8 mouse cellular contexts compared by ENCODE assay signal in the genomic region with DNA sequence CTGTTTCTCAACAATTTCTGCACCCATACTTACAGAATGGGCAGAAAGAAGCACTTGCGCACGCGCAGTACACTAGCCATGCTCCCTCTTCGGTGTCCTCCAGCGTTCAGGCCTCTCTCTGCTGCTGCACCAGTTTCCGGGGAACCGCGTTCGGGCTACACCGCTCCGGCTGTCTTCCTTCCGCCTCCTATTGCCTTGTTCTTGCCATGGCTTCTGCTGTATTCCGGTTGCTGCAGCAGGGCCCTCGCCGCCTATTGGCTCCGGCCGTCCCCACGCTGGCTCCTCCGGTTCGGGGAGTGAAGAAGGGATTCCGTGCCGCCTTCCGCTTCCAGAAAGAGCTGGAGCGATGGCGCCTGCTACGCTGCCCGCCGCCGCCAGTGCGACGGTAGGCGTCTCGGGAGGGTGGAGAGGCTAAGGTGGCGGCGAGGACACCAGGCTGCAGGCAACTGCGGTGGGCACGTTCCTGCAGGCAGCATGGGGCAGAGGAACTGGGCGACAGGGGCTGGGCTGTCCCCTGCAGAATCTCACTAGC. TPM values are rescaled to one million over a fixed set of nuclear protein-coding genes. Genes with fewer than 3 reads are reported as not detected.
DNase-seq lines count a peak whose midpoint lies in the region; ATAC-seq and TF ChIP-seq lines count a peak whose summit lies in the region.

Gene Mrpl44 (plus strand): TSS at position 92 of the 532 bp plus-strand sequence.
Gene Wdfy1 (minus strand): TSS at position 217 of the 532 bp plus-strand sequence.

- H3K9ac ChIP-seq in forebrain, embryonic 16.5 days (replicated peaks; ENCODE audit: low read depth, low read length): peak within 1 kb of the TSS; percentile 71
- H3K9ac ChIP-seq in lung, embryonic 14.5 days: peak within 1 kb of the TSS; percentile 88

- TF ChIP-seq CTCF in G1E (IDR thresholded peaks at IDR 0.05; ENCODE audit: low read depth, low read length): no peak
- peak; percentile 55 for TF ChIP-seq CTCF in layer of hippocampus, adult 2 months (conservative IDR thresholded peaks at IDR 0.05)
- TF ChIP-seq CTCF in lung, embryonic 14.5 days (IDR thresholded peaks at IDR 0.05; ENCODE audit: low read depth): peak; percentile 38; the same call in 1 of the 2 replicates
- peak; percentile 46; the same call in 1 of the 2 replicates for TF ChIP-seq CTCF in olfactory bulb, adult 2 months (IDR thresholded peaks at IDR 0.05; ENCODE audit: insufficient read depth, low read depth, low read length)
- TF ChIP-seq CTCF in thymus, adult 2 months (IDR thresholded peaks at IDR 0.05; ENCODE audit: borderline replicate concordance, control insufficient read depth, extremely low read depth, insufficient read depth, low read length, poor library complexity): peak; percentile 73; the same call in 1 of the 2 replicates

- under 1% methylated on average over 38 of the region's 38 CpGs for WGBS in forebrain, embryonic 16.5 days
- under 1% methylated on average over 38 of the region's 38 CpGs for WGBS in lung, embryonic 14.5 days
- under 1% methylated on average over 38 of the region's 38 CpGs for whole genome bisulfite sequencing in olfactory bulb, adult 2 months
- under 1% methylated on average over 38 of the region's 38 CpGs for WGBS in thymus, adult 2 months

- H3K36me3 ChIP-seq in G1E (replicated peaks): peaks cover 36% of the 10 kb centered on the region
- peaks cover 17% of the 10 kb centered on the region for H3K36me3 ChIP-seq in forebrain, embryonic 16.5 days (ENCODE audit: control insufficient read depth, insufficient read depth)
- H3K36me3 ChIP-seq in lung, embryonic 14.5 days (ENCODE audit: insufficient read depth): peaks cover 35% of the 10 kb centered on the region
- H3K36me3 ChIP-seq in thymus, adult 2 months (ENCODE audit: control insufficient read depth, insufficient read depth, low read length): peaks cover 31% of the 10 kb centered on the region

- H3K4me2 ChIP-seq in forebrain, embryonic 16.5 days (ENCODE audit: low read length): peak within 1 kb of the TSS; percentile 62
- H3K4me2 ChIP-seq in lung, embryonic 14.5 days: peak within 1 kb of the TSS; percentile 69

- H3K27me3 ChIP-seq in G1E (ENCODE audit: insufficient read depth, low read length): no peaks in the 10 kb centered on the region
- H3K27me3 ChIP-seq in forebrain, embryonic 16.5 days (replicated peaks; ENCODE audit: control insufficient read depth, insufficient read depth, low read length): no peaks in the 10 kb centered on the region
- no peaks in the 10 kb centered on the region for H3K27me3 ChIP-seq in lung, embryonic 14.5 days (ENCODE audit: insufficient read depth, low read length)
- no peaks in the 10 kb centered on the region for H3K27me3 ChIP-seq in thymus, adult 2 months (ENCODE audit: control insufficient read depth, insufficient read depth, low read length)

- H3K27ac ChIP-seq in forebrain, embryonic 16.5 days (ENCODE audit: low read length): peak within 1 kb of the TSS; percentile 82
- H3K27ac ChIP-seq in layer of hippocampus, adult 2 months: peak within 1 kb of the TSS; percentile 94
- peak within 1 kb of the TSS; percentile 82 for H3K27ac ChIP-seq in lung, embryonic 14.5 days (ENCODE audit: low read depth)
- peak within 1 kb of the TSS; percentile 56 for H3K27ac ChIP-seq in olfactory bulb, adult 2 months (ENCODE audit: insufficient read depth, low read depth, low read length)
- peak within 1 kb of the TSS; percentile 20 for H3K27ac ChIP-seq in thymus, adult 2 months (ENCODE audit: control insufficient read depth, insufficient read depth, low read length)

- peak within 1 kb of the TSS; percentile 92 for H3K4me3 ChIP-seq in G1E (ENCODE audit: low read depth, low read length)
- H3K4me3 ChIP-seq in forebrain, embryonic 16.5 days (replicated peaks; ENCODE audit: low read length): peak within 1 kb of the TSS; percentile 58
- peak within 1 kb of the TSS; percentile 99 for H3K4me3 ChIP-seq in layer of hippocampus, adult 2 months
- H3K4me3 ChIP-seq in lung, embryonic 14.5 days (ENCODE audit: low read depth, low read length): peak within 1 kb of the TSS; percentile 86
- H3K4me3 ChIP-seq in olfactory bulb, adult 2 months (ENCODE audit: insufficient read depth, low read depth, low read length): peak within 1 kb of the TSS; percentile 78
- H3K4me3 ChIP-seq in thymus, adult 2 months (ENCODE audit: control insufficient read depth, insufficient read depth, low read length): peak within 1 kb of the TSS; percentile 84

- TF ChIP-seq POLR2A in olfactory bulb, adult 2 months (IDR thresholded peaks at IDR 0.05; ENCODE audit: insufficient read depth, low read depth, low read length): peak; percentile 66
- peak; percentile 69; the same call in 1 of the 2 replicates for TF ChIP-seq POLR2A in thymus, adult 2 months (IDR thresholded peaks at IDR 0.05; ENCODE audit: control insufficient read depth, extremely low read depth, insufficient read depth, low read length, poor library complexity)

- peak; percentile 86 for DNase-seq in G1E (ENCODE audit: low spot score)
- DNase-seq in cerebellum, adult 18-20 months: peak; percentile 92 to 99
- DNase-seq in heart, postnatal 36 days: peak; percentile 99 to 100
- DNase-seq in layer of hippocampus, adult 2 months (ENCODE audit: low spot score in 2 of 2): peak; percentile 98 to 99
- peak; percentile 98 for DNase-seq in lung, embryonic 14.5 days
- peak; percentile 97 for DNase-seq in thymus, adult 2 months

- intact Hi-C loops in heart, postnatal 36 days (cut with DNase I): loop anchor here (2.0 to 5.0 kb wide), 2 partner anchors 13 to 64 kb away; no protein-coding TSS in a partner anchor

- ATAC-seq in G1E (ENCODE audit: extremely low read depth, insufficient number of reproducible peaks, low FRiP score, poor library complexity, severe bottlenecking): peak; percentile 98
- ATAC-seq in forebrain, embryonic 16.5 days: peak; percentile 100
- peak; percentile 100 for ATAC-seq in lung, embryonic 14.5 days (ENCODE audit: insufficient read depth)

- no peaks in the 10 kb centered on the region for H3K9me3 ChIP-seq in G1E (replicated peaks)
- no peaks in the 10 kb centered on the region for H3K9me3 ChIP-seq in forebrain, embryonic 16.5 days (ENCODE audit: control insufficient read depth, low read length)
- H3K9me3 ChIP-seq in lung, embryonic 14.5 days (ENCODE audit: low read depth, low read length): no peaks in the 10 kb centered on the region

- H3K4me1 ChIP-seq in G1E (ENCODE audit: insufficient read depth, low read depth, low read length): peaks cover 12% of the 10 kb centered on the region
- peaks cover 4% of the 10 kb centered on the region for H3K4me1 ChIP-seq in forebrain, embryonic 16.5 days (replicated peaks; ENCODE audit: control insufficient read depth, insufficient read depth, low read length)
- no peaks in the 10 kb centered on the region for H3K4me1 ChIP-seq in lung, embryonic 14.5 days (ENCODE audit: insufficient read depth)
- peaks cover 5% of the 10 kb centered on the region for H3K4me1 ChIP-seq in olfactory bulb, adult 2 months (ENCODE audit: control insufficient read depth, insufficient read depth, low read length)
- H3K4me1 ChIP-seq in thymus, adult 2 months (replicated peaks; ENCODE audit: control insufficient read depth, insufficient read depth, low read length): no peaks in the 10 kb centered on the region

RNA-seq across cellular contexts. Expression of gene Mrpl44, which starts in this region (rescaled TPM):
- 34.1 and 38.3 TPM in 2 replicates for total RNA-seq in G1E (2014; fragmentation: Nextera tagmentation)
- total RNA-seq in G1E (2017): 74.1 and 83.5 TPM in 2 replicates
- polyA plus RNA-seq in G1E (2012): 52.6 and 53.1 TPM in 2 replicates
- 44.3 TPM in 2 replicates for polyA plus RNA-seq in forebrain, embryonic 16.5 days (2015; fragmentation: Nextera tagmentation; extraction: Ambion mirVana)
- 10 to 100 TPM; 66.7 to 74.2 TPM for total RNA-seq in heart, postnatal 36 days (2021)
- 10 to 100 TPM; 28.0 to 28.2 TPM for total RNA-seq in layer of hippocampus, adult 2 months (2021)
- 50.4 and 52.8 TPM in 2 replicates for polyA plus RNA-seq in lung, embryonic 14.5 days (2014; fragmentation: Nextera tagmentation; extraction: Ambion mirVana)
- polyA plus RNA-seq in olfactory bulb, adult 2 months (2012; ENCODE audit: insufficient read depth, insufficient read length, low replicate concordance, missing spikeins): not detected in 2 replicates
- 15.1 and 16.4 TPM in 2 replicates for polyA plus RNA-seq in thymus, adult 2 months (2012; rRNA removed)

RNA-seq across cellular contexts. Expression of gene Wdfy1, which starts in this region (rescaled TPM):
- 29.2 and 30.7 TPM in 2 replicates for total RNA-seq in G1E (2014; fragmentation: Nextera tagmentation)
- 54.2 and 57.1 TPM in 2 replicates for total RNA-seq in G1E (2017)
- 76.7 and 90.1 TPM in 2 replicates for polyA plus RNA-seq in G1E (2012)
- 77.5 and 88.1 TPM in 2 replicates for polyA plus RNA-seq in forebrain, embryonic 16.5 days (2015; fragmentation: Nextera tagmentation; extraction: Ambion mirVana)
- 10 to 100 TPM; 17.0 to 19.7 TPM for total RNA-seq in heart, postnatal 36 days (2021)
- 10 to 100 TPM; 38.0 to 40.2 TPM for total RNA-seq in layer of hippocampus, adult 2 months (2021)
- 39.9 and 40.2 TPM in 2 replicates for polyA plus RNA-seq in lung, embryonic 14.5 days (2014; fragmentation: Nextera tagmentation; extraction: Ambion mirVana)
- polyA plus RNA-seq in olfactory bulb, adult 2 months (2012; ENCODE audit: insufficient read depth, insufficient read length, low replicate concordance, missing spikeins): not detected in 2 replicates
- polyA plus RNA-seq in thymus, adult 2 months (2012; rRNA removed): 23.3 and 24.4 TPM in 2 replicates

Comparison
In these comparisons a context has a peak if more than half of its experiments do, and no peak if none do; other contexts are left out.
1. Peak in every context shown above with its lines: DNase-seq, ATAC-seq, H3K4me3 ChIP-seq and H3K27ac ChIP-seq.
2. RNA of gene Mrpl44 (polyA plus RNA-seq): 52.6 to 53.1 TPM in G1E, 50.4 to 52.8 TPM in lung, embryonic 14.5 days, 44.3 TPM in forebrain, embryonic 16.5 days and 15.1 to 16.4 TPM in thymus, adult 2 months; not detected in olfactory bulb, adult 2 months; every median in the first group is over 10 times any median in the second.
3. H3K27ac ChIP-seq: peak in every context shown above with its lines; median percentile 94 in layer of hippocampus, adult 2 months; 82 in forebrain, embryonic 16.5 days; 82 in lung, embryonic 14.5 days; 56 in olfactory bulb, adult 2 months; 20 in thymus, adult 2 months.